Mouse (Mus musculus) hindbrain, embryonic 11.5 days (tissue): ENCODE measurements at regions not wholly inside any gene's neighbourhood (a gene's known extent, or its start where the extent isn't known, plus 50 kb on each side); places are given as distances from the start of the nearest gene placed in this dataset.
"Not testable (repeated sequence)": the region's sequence is repeated elsewhere in the genome, so short reads cannot be mapped to it uniquely, and the experiment has no call there.

Experiments used
- ATAC-seq: fragments of 200-750 bp; cut with Nextera tagmentation; 2 replicates; pipeline ENCODE4 v1.8.0; 2017; ENCODE audit warnings: mild to moderate bottlenecking, moderate TSS enrichment, moderate library complexity; ENCODE audit not compliant: low FRiP score
- DNase-seq: peaks from one replicate; pipeline ENCODE4 v3.0.0-alpha.2; 2015; ENCODE audit warnings: low spot score
- H3K27ac ChIP-seq: fragments of 300-500 bp; sonication (generic); 2 replicates; pipeline ENCODE4 v1.5.1; 2014; ENCODE audit warnings: mild to moderate bottlenecking, low read depth, low read length
- H3K27me3 ChIP-seq: fragments of 300-500 bp; sonication (generic); 2 replicates; pipeline ENCODE4 v1.6.1; 2014; ENCODE audit warnings: mild to moderate bottlenecking, low read length, moderate library complexity, mixed read lengths; ENCODE audit not compliant: control insufficient read depth, insufficient read depth
- H3K36me3 ChIP-seq: fragments of 300-500 bp; sonication (generic); 2 replicates; pipeline ENCODE4 v1.6.1; 2014; ENCODE audit warnings: mild to moderate bottlenecking, low read length, moderate library complexity, mixed read lengths; ENCODE audit not compliant: control insufficient read depth, insufficient read depth
- H3K4me1 ChIP-seq: fragments of 300-500 bp; sonication (generic); replicated peaks from 2 replicates; pipeline ENCODE4 v1.6.1; 2014; ENCODE audit warnings: low read length, mixed read lengths; ENCODE audit not compliant: control insufficient read depth, insufficient read depth
- H3K4me2 ChIP-seq: fragments of 300-500 bp; sonication (generic); replicated peaks from 2 replicates; pipeline ENCODE4 v1.6.1; 2014; ENCODE audit warnings: mild to moderate bottlenecking, low read depth, low read length
- H3K4me3 ChIP-seq: fragments of 300-500 bp; sonication (generic); 2 replicates; pipeline ENCODE4 v1.5.1; 2014; ENCODE audit warnings: low read depth, low read length
- H3K9ac ChIP-seq: fragments of 300-500 bp; sonication (generic); 2 replicates; pipeline ENCODE4 v1.6.1; 2014; ENCODE audit warnings: low read depth, low read length
- H3K9me3 ChIP-seq: fragments of 300-500 bp; sonication (generic); 2 replicates; pipeline ENCODE4 v1.6.1; 2016; ENCODE audit warnings: low read length; ENCODE audit not compliant: control insufficient read depth
- WGBS: fragments of 180-500 bp; shearing (Covaris S2); extraction: QIAGEN DNeasy Blood & Tissue Kit; methylation state at CpG from one replicate; pipeline ENCODE4 v1.1.7; 2014; 5-methylcytosine and 5-hydroxymethylcytosine counted together

DNA sequence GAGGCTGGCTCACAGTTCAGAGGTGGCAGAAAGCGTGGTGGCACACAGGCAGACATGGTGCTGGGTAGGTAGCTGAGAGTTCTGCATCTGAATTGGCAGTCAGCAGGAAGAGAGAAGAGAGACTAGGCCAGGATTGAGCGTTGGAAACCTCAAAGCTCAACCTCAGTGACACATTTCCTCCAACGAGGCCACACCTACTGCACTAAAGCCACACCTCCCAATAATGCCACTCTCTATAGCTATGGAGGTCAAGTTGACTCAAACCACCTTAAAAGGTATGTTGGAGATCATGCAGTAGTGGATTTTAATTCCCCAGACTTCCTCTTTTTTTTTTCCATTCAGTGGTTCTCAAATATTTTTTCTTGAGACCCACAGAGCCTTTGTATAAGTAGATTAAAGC, 57.1 kb downstream of the Ccdc54 start:
- no peaks in the 10 kb centered on the region for H3K4me1 ChIP-seq
- DNase-seq (no peak), ATAC-seq (no peak)
- no peak overlapping the region for H3K4me3 ChIP-seq
- no peaks in the 10 kb centered on the region for H3K27me3 ChIP-seq
- no peaks in the 10 kb centered on the region for H3K36me3 ChIP-seq
- no peaks in the 10 kb centered on the region for H3K9me3 ChIP-seq
- WGBS: 70% methylated on average over 3 of the region's 3 CpGs
- no peak overlapping the region for H3K4me2 ChIP-seq
- no peak overlapping the region for H3K9ac ChIP-seq
- no peak overlapping the region for H3K27ac ChIP-seq

DNA sequence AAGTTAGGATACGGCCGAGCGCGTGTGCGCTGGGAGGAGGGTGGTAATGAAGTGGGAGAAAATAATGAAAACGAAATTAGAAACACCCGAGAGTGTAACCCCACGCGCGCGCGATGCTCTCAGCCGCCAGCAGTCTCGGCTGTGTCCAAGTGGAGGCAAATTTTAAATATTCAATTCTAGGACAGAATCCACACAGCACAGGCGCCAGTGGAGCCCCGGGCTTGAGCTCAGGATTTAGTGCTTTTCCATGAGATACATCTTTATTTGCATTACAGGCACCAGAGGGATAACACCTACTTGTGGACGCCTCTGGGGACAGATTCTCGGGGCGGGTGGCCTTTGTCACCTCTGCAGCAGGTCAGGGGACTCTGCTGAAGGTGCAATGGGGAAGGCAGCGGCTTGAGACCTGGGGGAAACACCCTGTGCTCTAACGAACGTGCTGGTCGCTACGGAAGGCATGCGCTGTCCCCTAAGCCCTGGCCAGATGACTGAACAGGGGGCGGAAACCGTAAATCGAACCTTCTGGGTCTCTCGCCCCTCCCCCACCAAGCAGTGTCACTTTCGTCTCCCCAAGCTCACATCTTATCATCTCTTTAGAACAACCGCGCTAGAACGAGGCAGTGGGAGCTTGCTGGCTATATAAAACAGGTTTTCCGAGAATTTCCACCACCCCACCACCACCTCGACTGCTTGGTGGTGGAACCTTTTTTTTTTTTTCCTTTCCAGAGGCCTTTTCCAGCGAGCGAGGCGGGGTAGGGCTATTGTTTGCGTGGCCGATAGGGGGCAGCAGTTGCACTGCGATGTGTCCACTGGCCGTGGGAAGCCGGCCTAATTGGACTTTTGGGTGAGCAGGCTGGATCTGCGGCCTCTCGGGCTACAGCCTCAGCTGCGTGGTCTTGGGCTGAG, 61.2 kb downstream of the Ccdc54 start:
- H3K4me3 ChIP-seq: peak overlapping the region; percentile 67
- H3K27ac ChIP-seq: peak overlapping the region; percentile 83; the same call in 1 of the 2 replicates
- peak overlapping the region; percentile 93 for H3K4me2 ChIP-seq
- peak overlapping the region; percentile 83 for H3K9ac ChIP-seq
- peak; percentile 96 for DNase-seq
- no peaks in the 10 kb centered on the region for H3K36me3 ChIP-seq
- H3K9me3 ChIP-seq: no peaks in the 10 kb centered on the region
- WGBS: under 1% methylated on average over 46 of the region's 46 CpGs
- no peaks in the 10 kb centered on the region for H3K4me1 ChIP-seq
- ATAC-seq: peak; percentile 76
- H3K27me3 ChIP-seq: no peaks in the 10 kb centered on the region

DNA sequence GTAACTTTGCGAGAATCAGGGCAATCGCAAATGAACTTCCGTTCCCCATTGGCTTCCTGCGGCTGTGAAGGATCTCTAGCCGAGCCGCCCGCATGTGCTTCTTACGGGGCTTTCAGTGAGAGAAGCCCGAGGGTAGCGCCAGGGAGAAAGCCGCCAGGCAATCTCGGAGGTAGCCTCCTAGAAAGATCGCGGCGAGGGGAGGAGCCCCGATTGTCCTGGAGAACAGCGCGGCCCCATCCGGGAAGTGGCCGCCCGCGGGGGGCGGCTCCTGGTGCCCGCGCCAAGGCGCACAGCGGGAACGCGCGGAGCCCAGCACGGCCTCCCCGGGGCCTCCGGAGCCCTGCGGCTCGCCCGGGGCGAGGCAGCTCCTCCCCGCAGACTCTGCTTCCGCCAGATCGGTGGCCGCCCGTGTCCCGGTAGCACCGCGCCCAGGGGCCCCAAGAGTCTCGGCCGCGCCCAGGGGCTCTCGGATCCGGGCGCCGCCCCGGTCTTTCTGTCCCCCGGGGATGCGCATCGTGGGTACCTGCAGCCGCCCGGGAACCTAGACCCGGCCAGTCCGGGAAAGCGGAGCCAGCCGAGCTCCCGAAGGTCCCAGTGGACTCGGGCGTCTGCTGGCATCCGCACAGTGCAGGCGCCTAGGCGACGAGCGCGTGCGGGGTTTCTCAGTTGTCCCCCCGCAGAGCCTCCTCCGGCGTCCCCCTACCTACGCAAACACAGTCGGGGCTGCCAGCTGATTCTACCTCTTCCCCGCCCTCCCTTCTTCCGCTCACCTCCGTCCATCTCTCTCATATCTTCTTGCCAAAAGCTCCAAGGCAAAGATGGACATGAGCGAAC, 62.1 kb downstream of the Ccdc54 start:
- DNase-seq (peak; percentile 80), ATAC-seq (peak; percentile 88)
- H3K27me3 ChIP-seq: no peaks in the 10 kb centered on the region
- no peaks in the 10 kb centered on the region for H3K4me1 ChIP-seq
- H3K9me3 ChIP-seq: no peaks in the 10 kb centered on the region
- H3K4me2 ChIP-seq: peak overlapping the region; percentile 93
- under 1% methylated on average over 67 of the region's 81 CpGs for WGBS
- no peaks in the 10 kb centered on the region for H3K36me3 ChIP-seq
- H3K4me3 ChIP-seq: peak overlapping the region; percentile 67
- H3K9ac ChIP-seq: peak overlapping the region; percentile 83
- peak overlapping the region; percentile 83 for H3K27ac ChIP-seq

GRCm38 (mm10) chr16:50528355-50528676, 62.6 kb downstream of the Ccdc54 start:
- DNase-seq (no peak), ATAC-seq (peak; percentile 48)
- Histone ChIP-seq H3K4me1 (no peaks in the 10 kb centered on the region), H3K4me3 (peak overlapping the region; percentile 67), H3K27me3 (no peaks in the 10 kb centered on the region), H3K36me3 (no peaks in the 10 kb centered on the region), H3K27ac (peak overlapping the region; percentile 83), H3K9ac (peak overlapping the region; percentile 83), H3K9me3 (no peaks in the 10 kb centered on the region), H3K4me2 (peak overlapping the region; percentile 93)
- WGBS: under 1% methylated on average over 9 of the region's 9 CpGs

- not testable (repeated sequence) for H3K36me3 ChIP-seq, H3K4me3 ChIP-seq, DNase-seq, ATAC-seq, H3K4me2 ChIP-seq, H3K27me3 ChIP-seq, H3K9ac ChIP-seq, H3K9me3 ChIP-seq, H3K27ac ChIP-seq, H3K4me1 ChIP-seq
- WGBS: 86% methylated on average over 5 of the region's 5 CpGs
Measured at GRCm38 (mm10) chr16:50526930-50527329, 64.0 kb downstream of the Ccdc54 start.

DNA sequence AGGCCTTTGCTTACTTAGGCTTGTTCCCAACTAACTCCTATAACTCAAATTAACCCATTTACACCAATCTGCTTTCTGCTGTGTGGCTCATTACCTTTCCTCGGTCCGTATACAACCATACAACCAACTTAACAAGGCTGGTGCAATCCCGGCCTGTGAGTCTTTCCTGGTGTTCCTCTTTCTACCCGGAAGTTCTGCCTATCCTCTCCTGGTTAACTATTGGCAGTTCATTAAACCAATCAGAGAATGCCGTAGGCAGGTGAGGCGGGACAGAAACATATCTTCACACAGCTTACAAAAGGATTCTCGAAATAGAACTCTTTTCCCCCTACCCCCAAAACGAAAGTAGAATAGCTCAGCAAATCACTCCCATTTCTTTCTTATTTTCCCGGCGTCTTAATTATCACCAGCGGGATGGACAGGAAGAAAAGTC, 65.0 kb downstream of the Ccdc54 start:
- Histone ChIP-seq H3K4me1 (no peaks in the 10 kb centered on the region), H3K9me3 (no peaks in the 10 kb centered on the region), H3K4me3 (no peak overlapping the region), H3K27me3 (no peaks in the 10 kb centered on the region), H3K9ac (no peak overlapping the region), H3K27ac (no peak overlapping the region), H3K4me2 (no peak overlapping the region), H3K36me3 (no peaks in the 10 kb centered on the region)
- DNase-seq (no peak), ATAC-seq (no peak)
- 93% methylated on average over 11 of the region's 11 CpGs for WGBS

DNA sequence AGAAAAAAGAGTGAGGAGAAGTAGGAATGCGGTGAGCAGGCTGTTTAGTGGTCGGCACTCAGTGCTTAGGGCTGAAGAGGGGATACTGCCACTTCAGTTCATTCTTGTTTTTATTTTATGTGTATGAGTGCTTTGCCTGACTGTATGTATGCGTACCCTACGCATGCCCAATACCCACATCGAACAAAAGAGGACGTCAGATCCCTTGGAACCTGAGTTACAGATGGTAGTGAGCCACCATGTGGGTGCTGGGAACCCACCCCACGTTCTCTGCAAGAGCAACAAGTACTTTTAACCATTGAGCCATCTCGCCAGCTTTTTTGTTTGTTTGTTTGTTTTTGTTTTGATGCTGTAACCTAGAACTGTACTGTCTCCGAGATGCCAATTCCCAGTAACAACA, 65.5 kb downstream of the Ccdc54 start:
- 94% methylated on average over 9 of the region's 9 CpGs for WGBS
- Histone ChIP-seq H3K4me3 (no peak overlapping the region), H3K4me1 (no peaks in the 10 kb centered on the region), H3K27me3 (no peaks in the 10 kb centered on the region), H3K36me3 (no peaks in the 10 kb centered on the region), H3K27ac (no peak overlapping the region), H3K9me3 (no peaks in the 10 kb centered on the region), H3K9ac (no peak overlapping the region), H3K4me2 (no peak overlapping the region)
- ATAC-seq (no peak), DNase-seq (no peak)

GRCm38 (mm10) chr16:50519610-50520009, 71.3 kb downstream of the Ccdc54 start:
- Histone ChIP-seq H3K27me3 (no peaks in the 10 kb centered on the region), H3K9ac (no peak overlapping the region), H3K9me3 (no peaks in the 10 kb centered on the region), H3K27ac (no peak overlapping the region), H3K36me3 (no peaks in the 10 kb centered on the region), H3K4me1 (no peaks in the 10 kb centered on the region), H3K4me2 (no peak overlapping the region), H3K4me3 (no peak overlapping the region)
- ATAC-seq: no peak
- WGBS: 83% methylated on average over 10 of the region's 10 CpGs
- no peak for DNase-seq
